Mouse (Mus musculus) hindbrain, embryonic 12.5 days (tissue): ENCODE measurements around the gene Gm10188. TPM values are rescaled to one million over a fixed set of nuclear protein-coding genes. Genes with fewer than 3 reads are reported as not detected.

Source experiments
- ATAC-seq: fragments of 200-750 bp; cut with Nextera tagmentation; 2 replicates; pipeline ENCODE4 v1.8.0; 2017; ENCODE audit warnings: moderate TSS enrichment; ENCODE audit not compliant: low FRiP score
- H3K27ac ChIP-seq: fragments of 300-500 bp; sonication (generic); 2 replicates; pipeline ENCODE4 v1.5.1; 2016; ENCODE audit warnings: mild to moderate bottlenecking
- H3K27me3 ChIP-seq: fragments of 300-500 bp; sonication (generic); 2 replicates; pipeline ENCODE4 v1.6.1; 2016; ENCODE audit warnings: mild to moderate bottlenecking
- H3K36me3 ChIP-seq: fragments of 300-500 bp; sonication (generic); 2 replicates; pipeline ENCODE4 v1.6.1; 2016; ENCODE audit warnings: mild to moderate bottlenecking
- H3K4me1 ChIP-seq: fragments of 300-500 bp; sonication (generic); 2 replicates; pipeline ENCODE4 v1.6.1; 2016
- H3K4me2 ChIP-seq: fragments of 300-500 bp; sonication (generic); replicated peaks from 2 replicates; pipeline ENCODE4 v1.6.1; 2016; ENCODE audit warnings: mild to moderate bottlenecking
- H3K4me3 ChIP-seq: fragments of 300-500 bp; sonication (generic); 2 replicates; pipeline ENCODE4 v1.5.1; 2016; ENCODE audit warnings: mild to moderate bottlenecking
- H3K9ac ChIP-seq: fragments of 300-500 bp; sonication (generic); 2 replicates; pipeline ENCODE4 v1.6.1; 2016; ENCODE audit warnings: mild to moderate bottlenecking, moderate library complexity
- H3K9me3 ChIP-seq: fragments of 300-500 bp; sonication (generic); replicated peaks from 2 replicates; pipeline ENCODE4 v1.6.1; 2016; ENCODE audit warnings: mild to moderate bottlenecking
- WGBS: fragments of 180-500 bp; shearing (Covaris S2); methylation state at CpG from one replicate; pipeline ENCODE4 v1.1.7; 2016; 5-methylcytosine and 5-hydroxymethylcytosine counted together
- polyA plus RNA-seq: library from polyadenylated mRNA; unstranded; fragments of >200 nt; fragmentation: Nextera tagmentation; extraction: Ambion mirVana; gene quantifications from 2 replicates; pipeline ENCODE4 v1.2.1, GENCODE M21; 2016

Gene Gm10188
- 0.49 TPM in 1 of 2 replicates, not detected in the other for polyA plus RNA-seq

DNA sequence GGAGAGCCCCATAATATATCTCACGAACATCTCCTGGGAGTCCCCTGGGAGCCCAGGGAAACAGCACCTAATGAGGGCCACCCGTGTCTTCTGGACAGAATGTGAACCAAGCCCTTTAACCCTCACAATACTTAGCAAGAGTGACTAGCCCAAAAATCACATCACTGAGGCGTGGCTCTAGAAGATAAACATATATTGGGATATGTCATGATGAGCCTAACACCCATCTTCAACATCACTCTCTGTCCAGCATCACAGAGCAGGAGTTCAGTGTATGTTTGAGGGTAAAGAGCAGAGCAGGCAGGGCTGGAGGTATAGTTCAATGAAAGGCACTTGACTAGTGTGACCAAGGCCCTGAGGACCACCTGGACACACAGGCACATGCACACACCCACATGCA lies at the start of gene Gm10188:
Gm10188 (minus strand) TSS at position 101 of the 400 bp plus-strand sequence.
- Histone ChIP-seq H3K9me3 (no peaks in the 10 kb centered on the region), H3K4me3 (no peak within 1 kb of the TSS), H3K4me1 (0 out of 2 replicates have a peak, but pooled peaks cover 6% of the 10 kb centered on the region), H3K27ac (no peak within 1 kb of the TSS), H3K9ac (no peak within 1 kb of the TSS), H3K4me2 (no peak within 1 kb of the TSS), H3K27me3 (peaks cover 10% of the 10 kb centered on the region; the same call in 1 of the 2 replicates), H3K36me3 (no peaks in the 10 kb centered on the region)
- WGBS: 87% methylated on average over 3 of the region's 3 CpGs
- no peak for ATAC-seq

DNA sequence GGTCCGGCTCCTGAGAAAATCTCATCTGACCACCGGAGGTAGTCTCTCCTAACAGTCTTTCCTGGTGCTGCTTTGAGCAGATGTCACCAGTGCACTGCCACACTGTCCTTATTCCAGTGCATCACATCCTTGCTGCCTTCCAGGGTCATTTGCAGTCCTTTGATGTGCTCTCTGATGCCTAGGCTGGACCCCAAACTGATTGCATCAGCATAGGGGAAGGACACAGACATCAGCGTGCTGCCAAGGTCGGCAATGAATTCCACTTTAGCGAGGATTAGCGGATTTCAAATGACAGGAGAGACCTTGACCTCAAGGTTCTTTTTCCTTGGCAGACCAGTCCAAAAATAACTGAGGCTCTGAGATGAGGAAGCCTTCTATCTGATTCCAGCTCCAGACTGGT lies 47.6 kb upstream of the Gm10188 start:
- Histone ChIP-seq H3K36me3 (no peaks in the 10 kb centered on the region), H3K4me3 (no peak overlapping the region), H3K4me2 (no peak overlapping the region), H3K4me1 (peaks cover 9% of the 10 kb centered on the region), H3K9me3 (no peaks in the 10 kb centered on the region), H3K27ac (no peak overlapping the region), H3K9ac (no peak overlapping the region), H3K27me3 (no peaks in the 10 kb centered on the region)
- ATAC-seq: no peak
- WGBS: 78% methylated on average over 6 of the region's 6 CpGs

DNA sequence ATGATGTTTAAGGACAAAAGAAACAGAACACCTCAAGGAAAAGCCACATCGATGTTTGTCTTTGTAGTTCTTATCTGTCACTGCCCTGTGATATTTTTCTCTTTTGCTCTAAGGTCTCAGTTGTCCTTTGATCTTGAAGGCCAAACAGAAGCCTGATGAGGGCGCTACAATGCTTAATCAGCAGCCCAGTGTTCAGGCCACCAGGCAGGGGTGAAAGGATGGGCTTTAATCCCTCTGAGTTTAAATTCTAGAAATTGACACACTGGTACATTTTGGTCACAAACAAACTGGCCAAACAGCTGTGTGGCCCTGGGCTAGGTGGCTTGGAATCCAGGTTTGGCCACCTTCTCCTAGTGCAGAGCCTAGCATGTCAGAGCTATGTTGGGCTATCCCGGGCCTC lies 47.1 kb upstream of the Gm10188 start:
- 68% methylated on average over 3 of the region's 3 CpGs for WGBS
- peaks cover 5% of the 10 kb centered on the region; the same call in 1 of the 2 replicates for H3K4me1 ChIP-seq

DNA sequence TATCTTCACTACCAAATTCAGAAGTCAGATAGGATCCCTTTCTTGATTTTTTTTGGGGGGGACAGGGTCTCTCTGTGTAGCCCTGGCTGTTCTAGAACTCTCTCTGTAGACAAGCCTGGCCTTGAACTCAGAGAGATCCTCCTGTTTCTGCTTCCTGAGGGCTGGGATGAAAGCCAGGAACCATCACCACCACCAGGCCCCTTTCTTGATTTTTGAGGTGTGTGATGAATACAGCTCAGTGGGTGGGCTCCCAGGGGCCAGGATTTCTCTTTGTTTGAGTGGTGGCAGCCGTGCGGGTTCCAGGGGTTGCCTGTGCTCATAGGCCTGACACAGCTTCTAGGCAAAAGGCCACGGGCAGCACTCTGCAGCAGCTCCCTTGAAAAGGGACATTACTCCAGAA lies 41.7 kb upstream of the Gm10188 start:
- no peaks in the 10 kb centered on the region for H3K27me3 ChIP-seq
- no peaks in the 10 kb centered on the region for H3K36me3 ChIP-seq
- no peak overlapping the region for H3K4me3 ChIP-seq
- ATAC-seq: no peak
- no peak overlapping the region for H3K9ac ChIP-seq
- peaks cover 8% of the 10 kb centered on the region; the same call in 1 of the 2 replicates for H3K4me1 ChIP-seq
- no peaks in the 10 kb centered on the region for H3K9me3 ChIP-seq
- no peak overlapping the region for H3K4me2 ChIP-seq
- H3K27ac ChIP-seq: no peak overlapping the region
- 65% methylated on average over 3 of the region's 3 CpGs for WGBS

More for the DNA sequence above, 47.1 kb upstream of the Gm10188 start:
- Histone ChIP-seq H3K9ac (no peak overlapping the region), H3K4me3 (no peak overlapping the region), H3K27ac (no peak overlapping the region), H3K36me3 (no peaks in the 10 kb centered on the region), H3K9me3 (no peaks in the 10 kb centered on the region), H3K4me2 (no peak overlapping the region), H3K27me3 (no peaks in the 10 kb centered on the region)
- ATAC-seq: no peak

DNA sequence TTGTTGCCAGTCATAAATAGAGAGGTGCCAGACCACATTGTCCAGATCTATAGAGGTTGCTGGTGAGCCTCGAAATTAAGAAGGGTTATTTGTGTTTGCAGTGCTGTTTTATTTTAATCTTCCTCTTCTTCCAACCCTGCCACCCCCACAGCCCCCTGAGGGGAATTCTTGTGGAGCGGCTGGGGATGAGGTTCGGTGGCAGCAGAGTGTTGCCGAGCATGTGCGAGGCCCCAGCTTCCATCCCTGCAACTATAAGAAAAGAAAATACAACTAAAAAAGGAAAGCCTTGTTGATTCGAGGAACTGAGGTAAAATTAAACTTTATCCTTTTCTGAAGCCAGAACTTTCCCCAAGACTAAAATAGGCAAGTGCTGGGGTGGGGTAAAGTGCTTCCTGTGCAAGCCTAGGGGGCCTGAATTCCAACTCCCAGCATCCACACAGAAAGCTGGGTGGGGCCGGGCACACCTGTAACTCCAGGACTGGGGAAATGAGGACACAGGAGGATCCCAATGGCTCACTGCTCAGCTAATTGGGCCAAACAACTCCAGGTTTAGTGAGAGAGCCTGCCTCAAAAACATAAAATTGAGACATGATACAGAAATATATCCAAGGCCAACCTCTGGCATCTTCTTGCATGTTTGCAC lies 39.0 kb upstream of the Gm10188 start:
- Histone ChIP-seq H3K27ac (no peak overlapping the region), H3K4me3 (no peak overlapping the region), H3K4me2 (no peak overlapping the region), H3K4me1 (peaks cover 13% of the 10 kb centered on the region; the same call in 1 of the 2 replicates), H3K9ac (no peak overlapping the region), H3K9me3 (no peaks in the 10 kb centered on the region), H3K36me3 (no peaks in the 10 kb centered on the region), H3K27me3 (no peaks in the 10 kb centered on the region)
- 64% methylated on average over 7 of the region's 7 CpGs for WGBS
- no peak for ATAC-seq

DNA sequence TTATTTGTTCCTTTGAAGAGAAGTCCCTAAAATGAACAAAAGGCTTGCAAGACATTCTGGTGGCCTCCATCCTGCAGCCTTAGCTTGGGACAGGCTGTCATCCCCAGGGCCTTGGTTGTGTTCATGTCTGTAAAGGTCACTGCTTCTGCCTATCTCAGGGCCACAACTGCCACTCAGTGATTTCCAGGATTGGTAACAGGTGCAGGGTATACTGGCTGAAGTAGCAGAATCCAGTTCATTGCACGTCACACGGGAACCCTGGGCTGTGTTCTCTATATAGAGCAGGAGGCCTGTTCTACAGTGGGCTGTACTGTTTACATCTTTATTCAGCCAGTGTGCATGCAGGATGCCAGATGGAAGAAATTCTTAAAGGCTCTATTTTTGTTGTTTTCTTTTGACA lies 38.4 kb upstream of the Gm10188 start:
- Histone ChIP-seq H3K27me3 (no peaks in the 10 kb centered on the region), H3K9ac (no peak overlapping the region)
- WGBS: 64% methylated on average over 2 of the region's 2 CpGs

DNA sequence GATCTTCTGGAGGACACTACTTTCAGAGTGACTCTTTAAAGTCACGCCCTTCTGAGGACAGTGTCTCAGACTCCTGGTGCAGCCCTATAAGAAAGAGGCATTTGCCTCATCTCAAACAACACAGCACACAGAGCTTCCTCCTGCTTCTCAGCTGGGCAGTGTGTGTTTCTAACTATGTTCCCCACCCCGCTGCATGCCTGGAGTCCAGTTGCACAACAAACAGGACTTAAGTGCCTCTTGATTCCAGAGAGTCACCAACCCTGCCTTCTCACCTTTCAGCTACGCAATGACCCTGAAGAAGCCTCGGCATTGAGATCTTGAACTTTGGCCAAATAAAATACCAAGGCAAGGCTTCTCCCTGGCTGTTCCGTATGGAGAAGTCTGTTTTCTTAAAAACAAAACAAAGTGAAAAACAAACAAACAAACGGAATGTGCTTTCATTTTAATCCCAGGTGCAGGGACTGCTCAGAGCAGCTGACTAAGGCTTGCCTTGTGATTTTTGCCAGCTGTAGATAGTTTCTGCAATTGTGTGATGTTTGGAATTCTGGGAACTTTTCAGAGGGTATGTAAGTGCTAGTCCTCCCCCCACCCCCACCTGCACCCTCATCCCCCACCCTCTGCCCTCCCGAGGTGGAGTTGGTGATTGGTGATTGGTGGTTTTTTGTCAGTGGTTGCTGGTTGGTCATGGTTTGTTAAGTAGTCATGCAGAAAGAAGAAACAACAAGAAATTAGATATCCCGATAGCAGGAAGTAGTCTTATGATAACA lies 37.4 kb upstream of the Gm10188 start:
- peaks cover 13% of the 10 kb centered on the region; the same call in 1 of the 2 replicates for H3K4me1 ChIP-seq
- no peaks in the 10 kb centered on the region for H3K27me3 ChIP-seq
- no peak for ATAC-seq
- H3K27ac ChIP-seq: no peak overlapping the region
- H3K4me3 ChIP-seq: no peak overlapping the region
- H3K9me3 ChIP-seq: no peaks in the 10 kb centered on the region
- H3K36me3 ChIP-seq: no peaks in the 10 kb centered on the region
- 55% methylated on average over 8 of the region's 8 CpGs for WGBS
- H3K4me2 ChIP-seq: no peak overlapping the region
- no peak overlapping the region for H3K9ac ChIP-seq

More for the DNA sequence above, 38.4 kb upstream of the Gm10188 start:
- no peak for ATAC-seq
- H3K27ac ChIP-seq: no peak overlapping the region
- peaks cover 13% of the 10 kb centered on the region; the same call in 1 of the 2 replicates for H3K4me1 ChIP-seq
- no peaks in the 10 kb centered on the region for H3K9me3 ChIP-seq
- no peak overlapping the region for H3K4me3 ChIP-seq
- no peak overlapping the region for H3K4me2 ChIP-seq
- H3K36me3 ChIP-seq: no peaks in the 10 kb centered on the region

DNA sequence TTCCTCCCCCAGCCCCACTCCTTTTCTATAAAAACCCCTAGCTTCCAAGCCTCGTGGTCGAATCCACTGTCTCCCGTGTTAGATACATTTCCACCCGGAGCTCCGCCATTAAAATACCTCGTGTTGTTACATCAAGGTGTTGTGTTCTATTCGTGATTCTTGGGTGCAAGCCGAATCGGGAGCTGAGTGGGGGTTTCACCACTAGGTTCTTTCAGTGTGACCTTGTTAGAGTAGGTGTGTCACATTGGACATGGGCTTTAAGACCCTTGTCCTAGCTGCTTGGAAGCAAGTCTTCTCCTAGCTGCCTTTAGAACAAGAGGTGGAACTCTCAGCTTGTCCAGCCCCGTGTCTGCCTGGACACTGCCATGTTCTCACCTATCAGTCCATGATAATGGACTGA lies 36.4 kb upstream of the Gm10188 start:
- no peak overlapping the region for H3K4me2 ChIP-seq
- H3K36me3 ChIP-seq: no peaks in the 10 kb centered on the region
- H3K27me3 ChIP-seq: no peaks in the 10 kb centered on the region
- no peak overlapping the region for H3K27ac ChIP-seq
- ATAC-seq: no peak
- no peaks in the 10 kb centered on the region for H3K9me3 ChIP-seq
- no peak overlapping the region for H3K4me3 ChIP-seq
- WGBS: 91% methylated on average over 10 of the region's 10 CpGs
- no peak overlapping the region for H3K9ac ChIP-seq
- peaks cover 13% of the 10 kb centered on the region; the same call in 1 of the 2 replicates for H3K4me1 ChIP-seq

DNA sequence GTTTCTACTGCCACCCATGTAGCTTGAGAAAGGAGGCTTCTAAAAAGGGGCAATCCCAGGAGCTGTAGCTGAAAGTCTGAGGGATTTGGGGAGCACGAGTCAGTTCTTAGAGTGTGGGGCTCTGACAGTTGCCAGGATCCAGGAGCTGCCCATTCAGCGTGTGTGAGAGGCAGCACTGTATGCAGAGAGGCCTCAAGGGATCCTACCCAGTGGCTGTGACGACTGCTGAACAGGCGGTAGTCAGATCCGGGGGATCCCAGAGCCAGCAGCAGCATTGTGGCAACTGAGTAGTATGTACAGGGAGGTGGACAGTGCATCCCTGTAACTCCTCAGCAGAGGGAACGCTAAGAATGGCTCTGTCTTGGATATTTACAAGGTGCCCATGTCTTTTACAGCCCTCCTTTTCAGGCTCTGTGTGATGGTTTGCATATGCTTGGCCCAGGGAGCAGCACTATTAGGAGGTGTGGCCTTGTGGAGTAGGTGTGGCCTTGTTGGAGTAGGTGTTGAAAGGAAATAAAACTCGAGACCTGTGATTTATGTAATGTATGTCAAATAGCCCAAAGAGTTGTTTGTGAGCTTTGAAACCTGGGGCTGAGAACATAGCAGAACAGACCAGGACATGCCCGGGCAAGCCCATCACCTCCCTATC lies 35.8 kb upstream of the Gm10188 start:
- no peak; the same call in 1 of the 2 replicates for ATAC-seq

DNA sequence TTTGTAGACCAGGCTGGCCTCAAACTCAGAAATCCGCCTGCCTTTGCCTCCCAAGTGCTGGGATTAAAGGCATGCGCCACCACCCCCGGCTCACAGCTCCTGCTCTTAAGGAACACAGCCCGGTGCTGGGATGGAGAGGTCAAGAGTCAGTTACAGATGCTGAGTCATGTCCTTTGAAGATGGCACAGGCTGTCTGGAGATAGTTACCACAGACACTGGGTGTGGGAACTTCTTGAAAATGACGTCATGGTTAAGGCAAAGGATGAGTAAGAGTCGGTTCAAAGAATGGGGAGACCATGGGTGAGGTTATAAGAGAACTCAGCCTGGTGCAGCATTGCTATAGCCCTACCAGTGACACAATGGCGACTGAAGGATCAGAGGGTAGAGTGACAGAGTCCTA lies 35.0 kb upstream of the Gm10188 start:
- 70% methylated on average over 7 of the region's 7 CpGs for WGBS
- Histone ChIP-seq H3K4me2 (no peak overlapping the region), H3K4me1 (peaks cover 11% of the 10 kb centered on the region; the same call in 1 of the 2 replicates), H3K36me3 (no peaks in the 10 kb centered on the region), H3K9ac (no peak overlapping the region), H3K9me3 (no peaks in the 10 kb centered on the region), H3K27ac (no peak overlapping the region), H3K4me3 (no peak overlapping the region), H3K27me3 (no peaks in the 10 kb centered on the region)
- no peak for ATAC-seq

More for the DNA sequence above, 35.8 kb upstream of the Gm10188 start:
- Histone ChIP-seq H3K9ac (no peak overlapping the region), H3K9me3 (no peaks in the 10 kb centered on the region), H3K4me3 (no peak overlapping the region), H3K27ac (no peak overlapping the region), H3K4me1 (peaks cover 13% of the 10 kb centered on the region; the same call in 1 of the 2 replicates), H3K27me3 (no peaks in the 10 kb centered on the region), H3K4me2 (no peak overlapping the region), H3K36me3 (no peaks in the 10 kb centered on the region)
- WGBS: 62% methylated on average over 8 of the region's 8 CpGs

DNA sequence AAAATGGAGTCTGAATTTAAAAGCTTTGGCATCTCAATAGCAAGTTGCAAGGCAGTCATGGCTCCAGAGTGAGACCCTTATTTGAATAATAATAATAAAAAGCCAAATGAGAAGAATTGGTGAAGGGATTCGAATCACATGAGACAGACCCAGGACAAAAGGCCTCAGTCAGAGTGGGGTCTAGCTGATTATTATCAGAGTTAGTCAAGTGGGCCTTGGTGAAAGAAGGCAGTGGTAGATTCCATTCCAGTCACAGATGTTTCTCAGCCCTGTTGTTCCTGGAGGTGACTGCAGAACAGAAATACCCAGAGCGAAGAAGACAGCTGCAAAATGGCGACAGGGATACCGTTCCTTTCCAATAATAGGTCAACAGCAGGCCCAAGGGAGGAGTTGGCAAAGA lies 34.1 kb upstream of the Gm10188 start:
- Histone ChIP-seq H3K4me1 (0 out of 2 replicates have a peak, but pooled peaks cover 5% of the 10 kb centered on the region), H3K9ac (no peak overlapping the region), H3K36me3 (no peaks in the 10 kb centered on the region), H3K4me2 (no peak overlapping the region), H3K27ac (no peak overlapping the region), H3K9me3 (no peaks in the 10 kb centered on the region), H3K27me3 (no peaks in the 10 kb centered on the region), H3K4me3 (no peak overlapping the region)
- ATAC-seq: no peak
- 75% methylated on average over 4 of the region's 4 CpGs for WGBS

DNA sequence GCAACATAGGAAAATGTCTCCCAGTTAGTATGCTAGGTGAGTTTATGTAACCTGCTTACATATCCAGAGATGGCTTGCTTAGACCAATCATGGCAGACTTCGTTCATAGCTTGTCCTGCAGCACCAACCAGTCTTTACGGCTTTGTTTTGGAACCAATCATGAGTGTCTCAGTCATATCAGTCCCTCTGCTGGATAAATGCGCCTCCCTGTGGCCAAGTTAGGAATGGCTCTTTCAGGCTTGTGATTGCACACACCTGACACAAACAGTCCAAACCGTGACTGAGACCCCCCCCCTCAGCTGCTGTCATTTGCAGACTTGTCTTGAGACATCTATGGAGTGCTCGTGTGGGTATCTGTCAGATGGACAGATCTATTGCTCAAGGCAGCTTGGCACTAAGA lies 31.5 kb upstream of the Gm10188 start:
- H3K27me3 ChIP-seq: no peaks in the 10 kb centered on the region
- H3K4me3 ChIP-seq: no peak overlapping the region
- no peak overlapping the region for H3K27ac ChIP-seq
- 0 out of 2 replicates have a peak, but pooled peaks cover 5% of the 10 kb centered on the region for H3K4me1 ChIP-seq
- no peak overlapping the region for H3K4me2 ChIP-seq
- no peak for ATAC-seq
- H3K9ac ChIP-seq: no peak overlapping the region
- WGBS: 70% methylated on average over 5 of the region's 5 CpGs
- no peaks in the 10 kb centered on the region for H3K36me3 ChIP-seq
- no peaks in the 10 kb centered on the region for H3K9me3 ChIP-seq
